Mouse (Mus musculus) midbrain, embryonic 10.5 days (tissue): Measurements from ENCODE around the gene Gm21103. TPM values are rescaled to one million over a fixed set of nuclear protein-coding genes. Genes with fewer than 3 reads are reported as not detected.
"Not testable (repeated sequence)": the region's sequence is repeated elsewhere in the genome, so short reads cannot be mapped to it uniquely, and the experiment has no call there.

Source experiments
- DNase-seq: peaks from one replicate; pipeline ENCODE4 v3.0.0-alpha.2; 2017; ENCODE audit warnings: low spot score
- H3K27ac ChIP-seq: fragments of 300-500 bp; sonication (generic); replicated peaks from 2 replicates; pipeline ENCODE4 v1.5.1; 2016; ENCODE audit warnings: mild to moderate bottlenecking
- H3K27me3 ChIP-seq: fragments of 300-500 bp; sonication (generic); 2 replicates; pipeline ENCODE4 v1.6.1; 2016; ENCODE audit warnings: low read depth, mild to moderate bottlenecking; ENCODE audit not compliant: poor library complexity, severe bottlenecking
- H3K36me3 ChIP-seq: fragments of 300-500 bp; sonication (generic); 2 replicates; pipeline ENCODE4 v1.6.1; 2016; ENCODE audit warnings: mild to moderate bottlenecking, moderate library complexity
- H3K4me1 ChIP-seq: fragments of 300-500 bp; sonication (generic); 2 replicates; pipeline ENCODE4 v1.6.1; 2016
- H3K4me3 ChIP-seq: fragments of 300-500 bp; sonication (generic); 2 replicates; pipeline ENCODE4 v1.5.1; 2016; ENCODE audit warnings: mild to moderate bottlenecking, moderate library complexity
- H3K9me3 ChIP-seq: fragments of 300-500 bp; sonication (generic); replicated peaks from 2 replicates; pipeline ENCODE4 v1.6.1; 2016; ENCODE audit warnings: mild to moderate bottlenecking
- WGBS: fragments of 180-500 bp; shearing (Covaris S2); methylation state at CpG from one replicate; pipeline ENCODE4 v1.1.7; 2016; 5-methylcytosine and 5-hydroxymethylcytosine counted together
- polyA plus RNA-seq: library from polyadenylated mRNA; unstranded; fragments of >200 nt; fragmentation: Nextera tagmentation; extraction: Ambion mirVana; gene quantifications from 2 replicates; pipeline ENCODE4 v1.2.1, GENCODE M21; 2016

The Gm21103 gene
- polyA plus RNA-seq = not detected in 2 replicates

GRCm38 (mm10) chr14:6304743-6305142, at the start of gene Gm21103:
Gm21103 (minus strand) TSS chr14:6304843.
- 86% methylated on average over 2 of the region's 2 CpGs for WGBS
- not testable (repeated sequence) for H3K36me3 ChIP-seq, H3K4me1 ChIP-seq, H3K9me3 ChIP-seq, H3K4me3 ChIP-seq, H3K27me3 ChIP-seq, H3K27ac ChIP-seq, DNase-seq

- H3K27me3 ChIP-seq, H3K36me3 ChIP-seq, H3K27ac ChIP-seq, H3K9me3 ChIP-seq, H3K4me3 ChIP-seq, H3K4me1 ChIP-seq, DNase-seq: not testable (repeated sequence)
- no CpG with 5 or more reads among the region's 10 CpGs for WGBS
Observed at GRCm38 (mm10) chr14:6343578-6343977, 38.9 kb upstream of the Gm21103 start, which contains the start of gene Gm3618. Gm3618 (minus strand) TSS chr14:6343678.

GRCm38 (mm10) chr14:6286931-6287715, 17.5 kb downstream of the Gm21103 start, which contains the start of gene Gm3411:
Gm3411 (minus strand) TSS chr14:6287250.
- H3K36me3 ChIP-seq, H3K4me1 ChIP-seq, H3K27me3 ChIP-seq, H3K9me3 ChIP-seq: not testable (repeated sequence)
- WGBS = under 1% methylated on average over 54 of the region's 57 CpGs
- H3K27ac ChIP-seq = peak within 1 kb of the TSS; percentile 84
- peak within 1 kb of the TSS; percentile 59 for H3K4me3 ChIP-seq
- DNase-seq = peak; percentile 59

Other genes with a start within 250 kb of the Gm21103 start
- not detected in 2 replicates for gene Gm6337, start 246.6 kb downstream of the Gm21103 start, polyA plus RNA-seq
- gene Gm8206, start 210.9 kb downstream of the Gm21103 start, polyA plus RNA-seq = 0.65 and 1.1 TPM in 2 replicates
- 1.8 TPM in 2 replicates for gene Gm3468, start 196.2 kb downstream of the Gm21103 start, polyA plus RNA-seq
- gene Gm3476, start 179.0 kb downstream of the Gm21103 start, polyA plus RNA-seq = not detected in 2 replicates
- not detected in 2 replicates for gene Gm21560, start 85.6 kb downstream of the Gm21103 start, polyA plus RNA-seq
- 1.3 and 1.9 TPM in 2 replicates for gene Gm3411, start 17.6 kb downstream of the Gm21103 start, polyA plus RNA-seq
- gene Gm3618, start 38.8 kb upstream of the Gm21103 start, polyA plus RNA-seq = not detected in 2 replicates
- not detected in 2 replicates for gene Gm16440, start 85.5 kb upstream of the Gm21103 start, polyA plus RNA-seq
- gene Gm3591, start 107.6 kb upstream of the Gm21103 start, polyA plus RNA-seq = 1.2 and 1.3 TPM in 2 replicates
- gene Gm3594, start 139.8 kb upstream of the Gm21103 start, polyA plus RNA-seq = not detected in 2 replicates
- not detected in 2 replicates for gene Gm8356, start 232.4 kb upstream of the Gm21103 start, polyA plus RNA-seq